Mouse (Mus musculus) adrenal gland, adult 18-20 months (tissue): ENCODE measurements around the gene Cnp. TPM values are rescaled to one million over a fixed set of nuclear protein-coding genes. Genes with fewer than 3 reads are reported as not detected.
A peak's percentile ranks its signal among the peaks of the same experiment; 100 is the strongest.
"Not testable (repeated sequence)": the region's sequence is repeated elsewhere in the genome, so short reads cannot be mapped to it uniquely, and the experiment has no call there.

Experiments
- DNase-seq, 2 experiments: peaks; one replicate each; pipeline ENCODE4 v3.0.0; 2021 to 2022; ENCODE audit warnings: low spot score in 2 of 2
- total RNA-seq, 2 experiments: library from RNA; stranded (reverse); gene quantifications; 1 replicate in 1 of 2; 2 replicates in 1 of 2; pipeline ENCODE4 v1.2.3; 2021

The Cnp gene
- total RNA-seq, 2 experiments from 2014 or later = 33.2 to 40.6 TPM

GRCm38 (mm10) chr11:100550101-100550500 lies 24.6 kb upstream of the Cnp start:
- DNase-seq = no peak

- no peak for DNase-seq
Measured at GRCm38 (mm10) chr11:100552842-100553241, 21.9 kb upstream of the Cnp start.

GRCm38 (mm10) chr11:100555583-100555982 lies 19.1 kb upstream of the Cnp start:
- DNase-seq = peak in 1 of 2 experiments; percentile 48

- no peak for DNase-seq
Measured at GRCm38 (mm10) chr11:100557563-100557962, 17.1 kb upstream of the Cnp start.

GRCm38 (mm10) chr11:100559476-100559875 lies 15.2 kb upstream of the Cnp start:
- no peak for DNase-seq

GRCm38 (mm10) chr11:100561748-100562147 lies 13.0 kb upstream of the Cnp start:
- DNase-seq = no peak

- DNase-seq = no peak
Measured at GRCm38 (mm10) chr11:100564297-100564696, 10.4 kb upstream of the Cnp start.

- no peak for DNase-seq
Measured at GRCm38 (mm10) chr11:100564703-100565102, 10.0 kb upstream of the Cnp start.

GRCm38 (mm10) chr11:100567229-100567628 lies 7.5 kb upstream of the Cnp start:
- no peak for DNase-seq

GRCm38 (mm10) chr11:100567815-100568245 lies 6.9 kb upstream of the Cnp start:
- DNase-seq = no peak

- DNase-seq = no peak
Measured at GRCm38 (mm10) chr11:100568692-100569091, 6.0 kb upstream of the Cnp start.

GRCm38 (mm10) chr11:100569789-100570188 lies 4.9 kb upstream of the Cnp start:
- peak in 1 of 2 experiments; percentile 46 for DNase-seq

- peak; percentile 69 to 79 for DNase-seq
Measured at GRCm38 (mm10) chr11:100570430-100571201, 4.1 kb upstream of the Cnp start.

GRCm38 (mm10) chr11:100571202-100571567 lies 3.5 kb upstream of the Cnp start:
- no peak for DNase-seq

GRCm38 (mm10) chr11:100574188-100574587 lies 516 bp upstream of the Cnp start:
- DNase-seq = no peak

GRCm38 (mm10) chr11:100575484-100575855 lies 766 bp downstream of the Cnp start:
- DNase-seq = no peak

GRCm38 (mm10) chr11:100576256-100576655 lies 1.6 kb downstream of the Cnp start:
- DNase-seq = no peak

GRCm38 (mm10) chr11:100577852-100578599 lies 3.3 kb downstream of the Cnp start:
- DNase-seq = no peak

GRCm38 (mm10) chr11:100579116-100579799 lies 4.6 kb downstream of the Cnp start:
- no peak for DNase-seq

- DNase-seq = no peak
Measured at GRCm38 (mm10) chr11:100580275-100580674, 5.6 kb downstream of the Cnp start.

GRCm38 (mm10) chr11:100581756-100582155 lies 7.1 kb downstream of the Cnp start:
- no peak for DNase-seq

GRCm38 (mm10) chr11:100582413-100582812 lies 7.7 kb downstream of the Cnp start:
- DNase-seq = not testable (repeated sequence)
